Mouse (Mus musculus): ENCODE results near the gene 9430038I01Rik. TPM values are rescaled to one million over a fixed set of nuclear protein-coding genes. Genes with fewer than 3 reads are reported as not detected.
A peak's percentile ranks its signal among the peaks of the same experiment; 100 is the strongest.

The 9430038I01Rik gene
- polyA plus RNA-seq, 1 experiment = 6.9 TPM

- peak; percentile 12 for DNase-seq (ENCODE audit: low read depth)
- TF ChIP-seq POLR2A (IDR thresholded peaks at IDR 0.05; ENCODE audit: borderline replicate concordance, extremely low read depth, insufficient read depth, insufficient read length, poor library complexity, severe bottlenecking) (no peak), CTCF (IDR thresholded peaks at IDR 0.05; ENCODE audit: borderline replicate concordance, extremely low read depth, insufficient read depth, insufficient read length) (no peak)
These were observed 4.1 kb upstream of the 9430038I01Rik start for GRCm38 (mm10) chr7:137414710-137415109.

- no peak for TF ChIP-seq CTCF (IDR thresholded peaks at IDR 0.05; ENCODE audit: borderline replicate concordance, extremely low read depth, insufficient read depth, insufficient read length)
- no peak for TF ChIP-seq POLR2A (IDR thresholded peaks at IDR 0.05; ENCODE audit: borderline replicate concordance, extremely low read depth, insufficient read depth, insufficient read length, poor library complexity, severe bottlenecking)
- no peak for DNase-seq (ENCODE audit: low read depth)
These were observed 3.0 kb downstream of the 9430038I01Rik start for GRCm38 (mm10) chr7:137407428-137408058.

- TF ChIP-seq POLR2A (IDR thresholded peaks at IDR 0.05; ENCODE audit: borderline replicate concordance, extremely low read depth, insufficient read depth, insufficient read length, poor library complexity, severe bottlenecking) (no peak), CTCF (IDR thresholded peaks at IDR 0.05; ENCODE audit: borderline replicate concordance, extremely low read depth, insufficient read depth, insufficient read length) (no peak)
- DNase-seq (ENCODE audit: low read depth) = no peak
These were observed 6.4 kb downstream of the 9430038I01Rik start for GRCm38 (mm10) chr7:137404146-137404545.

- no peak for TF ChIP-seq POLR2A (IDR thresholded peaks at IDR 0.05; ENCODE audit: borderline replicate concordance, extremely low read depth, insufficient read depth, insufficient read length, poor library complexity, severe bottlenecking)
- no peak for TF ChIP-seq CTCF (IDR thresholded peaks at IDR 0.05; ENCODE audit: borderline replicate concordance, extremely low read depth, insufficient read depth, insufficient read length)
These were observed 11.6 kb downstream of the 9430038I01Rik start for GRCm38 (mm10) chr7:137398973-137399372.

GRCm38 (mm10) chr7:137397361-137397910, 13.1 kb downstream of the 9430038I01Rik start:
- TF ChIP-seq POLR2A (IDR thresholded peaks at IDR 0.05; ENCODE audit: borderline replicate concordance, extremely low read depth, insufficient read depth, insufficient read length, poor library complexity, severe bottlenecking) (no peak), CTCF (IDR thresholded peaks at IDR 0.05; ENCODE audit: borderline replicate concordance, extremely low read depth, insufficient read depth, insufficient read length) (no peak)
- no peak for DNase-seq (ENCODE audit: low read depth)

More at GRCm38 (mm10) chr7:137398973-137399372, 11.6 kb downstream of the 9430038I01Rik start:
- DNase-seq (ENCODE audit: low read depth) = no peak

- TF ChIP-seq CTCF (IDR thresholded peaks at IDR 0.05; ENCODE audit: borderline replicate concordance, extremely low read depth, insufficient read depth, insufficient read length) (no peak), POLR2A (IDR thresholded peaks at IDR 0.05; ENCODE audit: borderline replicate concordance, extremely low read depth, insufficient read depth, insufficient read length, poor library complexity, severe bottlenecking) (no peak)
- DNase-seq (ENCODE audit: low read depth) = no peak
These were observed 15.1 kb downstream of the 9430038I01Rik start for GRCm38 (mm10) chr7:137395421-137395820.

GRCm38 (mm10) chr7:137387863-137388262, 22.7 kb downstream of the 9430038I01Rik start:
- TF ChIP-seq POLR2A (IDR thresholded peaks at IDR 0.05; ENCODE audit: borderline replicate concordance, extremely low read depth, insufficient read depth, insufficient read length, poor library complexity, severe bottlenecking) (no peak), CTCF (IDR thresholded peaks at IDR 0.05; ENCODE audit: borderline replicate concordance, extremely low read depth, insufficient read depth, insufficient read length) (no peak)
- DNase-seq (ENCODE audit: low read depth) = no peak

GRCm38 (mm10) chr7:137374996-137375395, 35.6 kb downstream of the 9430038I01Rik start:
- no peak for DNase-seq (ENCODE audit: low read depth)
- TF ChIP-seq POLR2A (IDR thresholded peaks at IDR 0.05; ENCODE audit: borderline replicate concordance, extremely low read depth, insufficient read depth, insufficient read length, poor library complexity, severe bottlenecking) = no peak
- TF ChIP-seq CTCF (IDR thresholded peaks at IDR 0.05; ENCODE audit: borderline replicate concordance, extremely low read depth, insufficient read depth, insufficient read length) = no peak

- no peak for TF ChIP-seq POLR2A (IDR thresholded peaks at IDR 0.05; ENCODE audit: borderline replicate concordance, extremely low read depth, insufficient read depth, insufficient read length, poor library complexity, severe bottlenecking)
- TF ChIP-seq CTCF (IDR thresholded peaks at IDR 0.05; ENCODE audit: borderline replicate concordance, extremely low read depth, insufficient read depth, insufficient read length) = no peak
These were observed 38.8 kb downstream of the 9430038I01Rik start for GRCm38 (mm10) chr7:137371770-137372169.

GRCm38 (mm10) chr7:137370175-137370574, 40.4 kb downstream of the 9430038I01Rik start:
- DNase-seq (ENCODE audit: low read depth) = peak; percentile 64
- TF ChIP-seq CTCF (IDR thresholded peaks at IDR 0.05; ENCODE audit: borderline replicate concordance, extremely low read depth, insufficient read depth, insufficient read length) (no peak), POLR2A (IDR thresholded peaks at IDR 0.05; ENCODE audit: borderline replicate concordance, extremely low read depth, insufficient read depth, insufficient read length, poor library complexity, severe bottlenecking) (no peak)

More at GRCm38 (mm10) chr7:137371770-137372169, 38.8 kb downstream of the 9430038I01Rik start:
- no peak for DNase-seq (ENCODE audit: low read depth)

- no peak for TF ChIP-seq CTCF (IDR thresholded peaks at IDR 0.05; ENCODE audit: borderline replicate concordance, extremely low read depth, insufficient read depth, insufficient read length)
- TF ChIP-seq POLR2A (IDR thresholded peaks at IDR 0.05; ENCODE audit: borderline replicate concordance, extremely low read depth, insufficient read depth, insufficient read length, poor library complexity, severe bottlenecking) = no peak
These were observed 43.8 kb downstream of the 9430038I01Rik start for GRCm38 (mm10) chr7:137366736-137367135.

GRCm38 (mm10) chr7:137365056-137365455, 45.5 kb downstream of the 9430038I01Rik start:
- TF ChIP-seq POLR2A (IDR thresholded peaks at IDR 0.05; ENCODE audit: borderline replicate concordance, extremely low read depth, insufficient read depth, insufficient read length, poor library complexity, severe bottlenecking) (no peak), CTCF (IDR thresholded peaks at IDR 0.05; ENCODE audit: borderline replicate concordance, extremely low read depth, insufficient read depth, insufficient read length) (no peak)
- DNase-seq (ENCODE audit: low read depth) = no peak

More at GRCm38 (mm10) chr7:137366736-137367135, 43.8 kb downstream of the 9430038I01Rik start:
- no peak for DNase-seq (ENCODE audit: low read depth)
